Mouse (Mus musculus): ENCODE measurements around the gene Gpr161.
"Not testable (repeated sequence)": the region's sequence is repeated elsewhere in the genome, so short reads cannot be mapped to it uniquely, and the experiment has no call there.

Gene Gpr161

DNA sequence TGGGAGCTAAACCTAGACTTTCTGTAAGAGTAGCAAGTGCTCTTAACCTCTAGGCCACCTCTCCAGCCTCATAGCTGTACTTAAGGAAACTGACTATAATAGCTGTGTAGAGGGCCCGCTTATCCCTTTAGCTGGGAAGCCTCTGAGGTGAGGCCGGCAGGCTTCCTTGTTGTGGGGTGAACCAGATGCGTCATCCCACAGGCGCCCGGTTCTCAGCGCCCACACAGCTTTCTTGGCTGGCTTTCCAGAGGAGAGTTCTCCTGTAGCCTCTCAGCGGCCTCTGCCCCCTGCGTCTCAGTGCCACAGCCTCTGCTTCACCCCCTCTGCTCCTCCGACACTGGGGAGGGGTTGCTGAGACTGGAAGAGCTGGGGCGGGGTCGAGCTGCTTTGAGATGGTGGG lies 20.8 kb downstream of the Gpr161 start:
- DNase-seq (ENCODE audit: low spot score in 2 of 2): no peak

DNA sequence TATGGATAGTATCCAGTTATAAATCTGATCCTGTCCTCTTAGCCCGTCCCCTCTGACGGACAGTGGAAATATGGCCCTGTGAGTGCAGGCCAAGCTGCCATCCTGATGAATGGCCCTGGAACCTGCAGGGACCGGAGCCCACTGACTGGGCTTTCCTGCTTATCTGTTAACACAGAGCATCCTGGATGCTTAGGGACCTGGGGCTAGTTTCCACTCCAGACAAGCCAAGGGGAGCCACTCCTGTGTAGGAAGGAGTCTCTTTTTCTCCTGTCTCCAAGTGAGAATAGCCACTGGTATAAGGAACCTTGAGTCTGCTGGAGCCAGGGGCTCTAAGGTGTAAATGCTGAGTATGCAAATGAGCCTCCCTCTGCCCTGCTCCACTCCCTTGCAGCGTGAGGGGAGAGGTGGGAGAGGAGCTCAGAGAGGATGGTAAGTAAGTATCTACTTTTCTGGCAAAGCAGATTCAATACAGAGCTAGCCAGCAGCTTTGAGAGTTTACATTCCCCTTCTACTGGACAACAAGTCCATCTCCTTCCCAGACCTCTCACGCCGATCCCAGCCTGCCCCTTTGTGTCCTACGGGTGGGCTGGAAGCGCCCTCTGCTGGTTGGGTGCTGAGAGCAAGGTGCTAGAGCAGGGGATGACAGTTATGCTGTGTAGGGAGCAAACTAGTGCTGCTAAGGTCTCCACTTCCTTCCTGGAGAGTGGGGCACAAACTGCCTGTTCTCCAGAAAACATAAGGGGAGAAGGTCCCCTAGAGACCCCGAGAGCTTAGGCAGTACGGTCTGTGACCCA lies 24.7 kb downstream of the Gpr161 start:
- DNase-seq (ENCODE audit: low spot score in 2 of 2): peak; percentile 60 to 87

DNA sequence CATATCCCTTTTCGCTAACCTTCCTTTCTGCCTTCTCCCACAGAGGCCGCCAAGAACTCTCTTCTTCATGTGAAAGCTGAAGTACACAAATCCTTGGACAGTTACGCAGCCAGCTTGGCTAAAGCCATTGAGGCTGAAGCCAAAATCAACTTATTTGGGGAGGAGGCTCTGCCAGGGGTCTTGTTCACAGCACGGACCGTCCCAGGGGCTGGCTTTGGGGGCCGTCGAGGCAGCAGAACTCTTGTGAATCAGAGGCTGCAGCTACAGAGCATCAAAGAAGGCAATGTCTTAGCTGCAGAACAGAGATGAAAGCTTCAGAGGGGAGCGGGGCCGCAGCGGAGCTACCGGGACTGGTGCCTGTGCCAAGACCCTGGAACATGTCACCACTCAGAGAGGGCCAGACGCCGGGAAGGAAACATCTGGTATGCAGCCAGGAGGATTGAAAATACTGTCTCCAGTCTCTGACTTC lies 25.8 kb downstream of the Gpr161 start:
- no peak for DNase-seq (ENCODE audit: low spot score in 2 of 2)

DNA sequence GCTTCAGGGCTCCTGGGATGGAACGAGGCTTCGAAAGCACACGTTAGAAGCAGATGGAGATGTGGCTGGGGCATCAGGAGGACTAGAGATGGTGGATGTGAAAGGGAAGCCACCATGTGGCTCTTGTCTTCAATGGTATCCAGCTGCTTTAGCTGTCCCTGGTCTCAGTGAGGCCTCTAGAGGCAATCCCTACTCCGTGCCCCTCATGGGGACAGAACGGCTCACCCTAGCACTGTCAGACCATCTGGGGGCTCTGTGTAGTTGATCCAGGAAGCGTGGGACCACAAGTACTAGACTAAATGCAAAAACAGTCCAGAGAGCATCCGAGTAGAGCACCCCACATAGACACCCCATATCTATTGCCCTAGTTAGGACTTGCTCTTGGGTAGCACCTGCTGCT lies 26.3 kb downstream of the Gpr161 start:
- no peak for DNase-seq (ENCODE audit: low spot score in 2 of 2)

DNA sequence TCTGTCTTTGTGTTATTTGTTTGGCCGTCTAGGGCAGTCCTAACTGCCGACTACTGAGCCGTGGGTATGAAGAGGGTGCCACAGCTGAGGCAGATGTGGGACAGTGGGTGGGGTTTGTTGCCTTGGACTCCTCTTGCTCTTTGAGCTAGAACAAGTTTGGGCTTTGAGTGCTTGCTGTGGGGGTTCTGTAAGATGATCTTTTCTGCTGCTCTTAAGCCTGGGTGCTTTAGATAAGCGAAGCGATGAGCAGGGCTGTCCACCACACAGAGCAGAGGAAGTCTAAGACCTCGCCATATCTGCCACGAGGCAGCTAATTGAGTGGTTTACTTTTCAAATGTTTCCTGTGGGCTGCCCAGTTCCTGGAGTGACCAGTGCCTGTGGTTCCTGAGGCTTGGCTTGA lies 27.3 kb downstream of the Gpr161 start:
- DNase-seq (ENCODE audit: low spot score in 2 of 2): peak in 1 of 2 experiments; percentile 28

DNA sequence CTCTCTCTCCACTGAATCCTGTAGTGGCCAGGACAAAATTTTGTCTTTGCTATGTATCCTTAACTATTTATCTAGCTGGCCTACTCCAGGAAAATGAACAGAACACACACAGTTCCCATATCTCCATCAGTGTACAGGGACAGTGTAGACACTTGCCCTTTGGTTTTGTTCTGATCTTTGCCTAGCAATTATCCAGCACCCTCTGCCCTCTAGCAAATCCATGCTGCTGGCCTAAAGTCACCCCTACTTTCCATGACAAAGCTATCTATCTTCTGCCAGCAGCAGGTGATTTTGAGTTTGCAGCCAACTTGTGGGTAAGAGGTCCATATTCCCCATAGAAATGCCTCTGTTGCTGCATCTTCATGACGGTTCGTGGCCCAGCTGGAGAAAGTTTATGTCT lies 31.8 kb downstream of the Gpr161 start:
- DNase-seq (ENCODE audit: low spot score in 2 of 2): no peak

DNA sequence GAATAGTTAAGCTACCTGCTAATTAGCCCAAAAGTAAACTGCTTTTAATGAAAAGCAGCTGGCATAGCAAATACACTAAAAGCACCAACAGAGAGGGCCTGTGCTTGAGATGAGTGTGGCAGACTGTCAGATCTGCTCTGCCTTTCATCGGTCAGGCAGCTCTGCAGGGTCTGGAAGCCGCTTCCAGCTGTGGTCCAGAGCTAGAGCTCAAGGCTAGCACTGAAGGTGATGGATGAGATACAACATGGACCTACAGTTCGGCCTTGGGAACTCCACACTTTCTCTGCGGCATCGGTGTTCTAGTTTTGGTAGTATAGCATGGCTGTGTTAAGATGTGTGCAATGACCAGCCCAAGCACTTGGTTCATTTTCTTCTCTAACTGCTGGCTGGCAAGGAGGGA lies 32.2 kb downstream of the Gpr161 start:
- no peak for DNase-seq (ENCODE audit: low spot score in 2 of 2)

DNA sequence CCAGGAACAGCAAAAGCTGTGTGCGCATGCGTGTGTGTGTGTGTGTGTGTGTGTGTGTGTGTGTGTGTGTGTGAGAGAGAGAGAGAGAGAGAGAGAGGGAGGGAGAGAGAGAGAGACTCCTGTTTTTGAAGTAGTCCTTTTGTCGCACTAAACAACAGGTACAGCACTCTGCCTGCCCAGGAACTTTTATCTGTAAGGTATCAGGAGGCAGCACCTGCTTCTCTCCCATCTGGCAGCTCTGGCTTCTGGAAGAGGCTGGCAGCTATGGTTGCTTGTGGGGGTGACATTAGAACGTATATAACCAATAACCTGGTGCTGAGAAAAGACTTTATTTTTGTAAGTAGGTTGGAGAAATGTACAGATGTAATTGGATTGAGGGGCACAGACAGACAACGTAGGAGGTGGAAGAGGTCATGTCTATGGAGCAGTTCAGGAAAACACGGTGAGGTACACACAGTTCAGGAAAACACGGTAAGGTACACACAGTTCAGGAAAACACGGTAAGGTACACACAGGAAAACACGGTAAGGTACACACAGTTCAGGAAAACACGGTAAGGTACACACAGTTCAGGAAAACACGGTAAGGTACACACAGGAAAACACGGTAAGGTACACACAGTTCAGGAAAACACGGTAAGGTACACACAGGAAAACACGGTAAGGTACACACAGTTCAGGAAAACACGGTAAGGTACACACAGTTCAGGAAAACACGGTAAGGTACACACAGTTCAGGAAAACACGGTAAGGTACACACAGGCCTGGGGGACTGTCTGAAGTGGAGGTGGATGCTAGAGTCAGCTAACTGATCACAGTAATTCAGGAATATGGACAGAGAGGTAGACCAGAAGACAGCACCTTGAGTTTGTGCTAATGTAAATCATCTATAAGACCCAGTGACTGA lies 33.0 kb downstream of the Gpr161 start:
- DNase-seq (ENCODE audit: low spot score in 2 of 2): not testable (repeated sequence)

DNA sequence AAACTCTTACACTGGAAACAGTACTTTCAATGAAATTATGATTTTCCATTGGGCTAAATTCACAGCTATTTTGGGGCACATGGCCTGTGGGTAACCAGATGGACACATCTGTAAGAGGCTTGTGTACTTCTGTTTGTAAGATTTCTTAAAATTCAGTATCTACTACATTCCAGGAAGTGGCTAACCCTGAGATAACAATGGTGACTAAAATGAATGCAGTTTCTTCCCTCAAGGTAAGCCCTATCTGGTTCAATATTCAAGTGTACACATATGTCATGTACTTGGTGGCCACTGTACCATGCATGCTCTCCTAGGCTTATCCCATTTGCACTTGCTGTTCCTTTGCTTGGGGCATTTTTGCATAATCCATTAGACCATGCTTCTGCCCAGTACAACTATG lies 35.3 kb downstream of the Gpr161 start:
- DNase-seq (ENCODE audit: low spot score in 2 of 2): no peak

DNA sequence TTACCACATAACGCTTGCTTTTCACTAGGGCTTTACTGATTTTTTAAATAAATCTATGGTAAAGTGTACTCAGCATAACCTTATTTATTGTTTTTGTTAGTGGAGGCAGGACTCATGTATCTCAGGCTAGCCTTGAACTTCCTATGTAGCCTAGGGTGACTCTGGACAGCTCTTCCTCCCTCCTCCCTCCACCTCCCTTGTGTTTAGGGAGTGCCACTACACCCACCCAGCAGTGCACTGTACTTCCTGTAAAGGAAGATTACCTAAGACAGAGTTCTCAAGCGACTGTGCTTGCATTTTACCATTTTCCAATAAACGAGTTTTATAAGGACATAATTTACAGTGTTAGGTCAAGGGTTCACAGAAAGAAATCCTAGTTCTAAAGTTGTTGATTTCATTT lies 37.2 kb downstream of the Gpr161 start:
- no peak for DNase-seq (ENCODE audit: low spot score in 2 of 2)

DNA sequence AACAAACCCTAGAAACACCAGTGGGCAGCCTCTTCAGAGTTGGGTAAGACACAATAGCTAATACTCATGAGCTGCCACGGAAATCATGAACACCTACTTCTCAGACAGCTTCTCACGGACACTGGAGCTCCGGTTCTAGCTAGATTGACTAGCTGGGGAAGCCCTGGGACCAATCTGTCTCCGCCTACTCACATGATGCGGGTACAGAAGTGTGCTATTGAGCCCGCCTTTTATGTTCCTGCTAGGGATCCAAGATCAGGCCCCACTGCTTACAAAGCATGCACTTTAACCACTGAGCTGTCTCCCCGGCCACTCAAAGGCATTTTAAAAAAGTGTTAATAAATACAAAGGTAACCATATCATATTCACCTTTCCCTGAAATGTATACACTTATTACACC lies 46.5 kb downstream of the Gpr161 start:
- no peak for DNase-seq (ENCODE audit: low spot score in 2 of 2)

DNA sequence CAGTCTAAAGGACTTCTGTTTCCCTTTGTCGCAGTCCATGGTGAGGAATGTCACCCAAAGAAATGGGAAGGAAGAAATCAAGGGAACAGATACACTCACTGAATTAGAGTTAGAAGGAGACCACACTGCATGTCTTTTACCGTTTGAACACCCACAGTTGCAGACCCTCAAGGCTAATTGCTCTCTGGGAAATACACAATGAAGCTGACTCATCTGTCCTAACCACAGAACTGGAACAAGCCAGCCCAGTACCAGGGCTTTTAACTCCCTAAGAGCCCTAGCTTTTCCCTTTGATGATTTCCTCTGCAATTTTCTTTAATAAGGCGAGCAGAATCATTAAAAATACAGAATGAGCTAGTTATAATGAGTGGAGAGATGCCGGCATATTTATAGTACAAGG lies 48.9 kb downstream of the Gpr161 start:
- no peak for DNase-seq (ENCODE audit: low spot score in 2 of 2)

DNA sequence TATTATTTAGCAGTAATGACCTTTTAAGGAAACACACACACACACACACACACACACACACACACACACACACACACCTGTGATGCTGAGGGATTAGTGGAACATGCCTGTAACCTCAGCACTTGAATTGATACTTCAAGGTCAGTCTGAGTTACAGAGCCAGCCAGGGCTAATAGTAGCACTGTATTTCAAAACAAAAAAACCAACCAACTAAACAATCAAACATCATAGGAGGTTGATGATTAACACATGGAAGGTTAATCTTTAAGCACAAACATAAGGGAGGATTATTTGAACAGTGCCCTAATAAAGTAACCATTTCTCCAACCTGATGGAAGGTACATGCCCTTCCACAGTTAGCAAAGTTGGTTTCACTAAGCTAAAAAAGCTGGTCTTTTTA lies 53.0 kb downstream of the Gpr161 start:
- DNase-seq (ENCODE audit: low spot score in 2 of 2): no peak

DNA sequence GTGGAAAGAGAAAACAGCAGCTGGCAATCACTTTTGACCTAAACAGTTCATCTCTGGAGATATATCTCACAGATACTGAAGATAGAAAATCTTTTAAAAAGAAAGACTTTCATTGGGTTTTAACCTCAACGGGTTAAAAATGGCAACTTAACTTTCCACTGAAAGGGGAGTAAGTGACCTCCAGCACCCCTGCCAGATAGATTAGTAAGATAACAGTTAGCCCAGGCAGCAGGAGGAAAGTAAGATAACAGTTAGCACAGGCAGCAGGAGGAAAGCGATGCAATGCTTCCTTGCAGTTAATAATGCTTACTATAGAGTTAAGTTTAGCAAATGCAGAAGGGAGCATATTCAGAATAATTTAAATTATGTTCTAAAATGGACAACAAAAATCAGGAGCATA lies 60.8 kb downstream of the Gpr161 start:
- no peak for DNase-seq (ENCODE audit: low spot score in 2 of 2)

DNA sequence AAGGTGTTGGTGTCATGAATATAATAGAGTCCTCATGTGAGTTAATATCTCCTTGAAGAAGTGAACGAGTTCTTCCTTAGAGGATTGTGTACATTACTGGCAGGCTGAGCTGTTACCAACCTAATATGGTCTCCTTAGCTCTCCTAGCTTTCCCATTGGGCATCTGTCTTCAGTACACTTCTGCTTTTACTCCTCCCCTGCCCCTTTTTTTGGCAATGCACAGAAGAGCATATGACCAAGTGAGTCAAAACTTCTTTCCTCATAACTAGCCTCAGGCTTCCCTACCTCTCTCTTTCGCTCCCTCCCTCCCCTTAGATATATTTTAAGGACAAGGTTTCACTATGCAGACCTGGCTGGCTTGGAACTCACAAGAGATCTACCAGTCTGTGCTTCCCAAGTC lies 67.7 kb downstream of the Gpr161 start:
- no peak for DNase-seq (ENCODE audit: low spot score in 2 of 2)

DNA sequence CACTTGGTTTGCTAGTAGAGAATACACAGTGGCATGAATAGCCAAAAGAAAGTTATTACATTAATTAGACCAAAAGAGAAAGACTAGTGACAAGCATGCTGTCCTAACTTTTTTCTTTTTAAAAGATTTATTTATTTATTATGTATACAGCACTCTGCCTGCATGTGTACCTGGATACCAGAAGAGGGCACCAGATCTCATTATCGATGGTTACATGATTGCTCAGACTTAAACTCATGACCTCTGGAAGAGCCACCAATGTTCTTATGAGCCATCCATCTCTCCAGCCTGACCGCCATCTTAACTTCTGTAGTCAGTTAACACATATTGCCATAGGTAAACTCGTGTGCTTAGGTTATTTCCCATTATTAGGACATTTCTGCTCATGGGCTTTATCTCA lies 69.5 kb downstream of the Gpr161 start:
- no peak for DNase-seq (ENCODE audit: low spot score in 2 of 2)

DNA sequence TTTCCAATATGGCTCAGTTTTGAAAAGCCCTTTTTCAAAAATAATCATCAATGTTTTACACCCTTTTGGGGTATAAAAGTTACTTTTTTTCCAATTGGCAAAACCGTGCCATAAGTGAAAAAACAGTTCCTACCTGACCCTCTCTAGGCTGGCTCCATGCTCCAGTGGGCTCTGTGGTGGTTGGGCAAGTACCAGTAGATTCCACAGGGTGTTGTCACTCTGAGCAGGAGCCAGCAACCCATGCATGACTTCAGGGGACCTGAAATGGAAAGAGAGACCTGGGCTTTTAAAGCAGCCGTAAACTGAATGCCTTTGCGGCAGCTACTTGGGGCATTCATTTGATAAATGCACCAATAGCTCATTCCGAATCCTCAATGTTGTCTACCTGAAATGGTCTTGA lies 75.4 kb downstream of the Gpr161 start:
- no peak for DNase-seq (ENCODE audit: low spot score in 2 of 2)

DNA sequence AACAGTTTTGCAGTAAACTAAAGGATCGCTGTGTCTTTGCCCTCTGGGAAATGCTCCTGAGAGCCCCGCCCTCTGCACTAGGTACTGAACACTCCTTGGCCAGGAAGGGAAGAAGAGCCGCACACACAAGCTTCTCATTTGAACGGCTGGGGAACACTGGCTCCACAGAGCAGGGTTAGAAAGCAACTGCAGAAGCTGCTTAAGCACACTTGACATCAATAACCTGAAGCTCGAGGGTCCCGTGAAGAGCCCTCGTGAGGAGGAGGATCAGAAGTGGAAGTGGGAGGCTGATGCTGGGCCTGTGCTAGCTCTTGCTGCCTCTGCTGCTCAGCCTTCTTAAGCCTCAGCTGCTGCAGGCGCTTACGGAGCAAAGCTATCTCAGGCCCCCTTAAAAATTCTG lies 78.2 kb downstream of the Gpr161 start:
- no peak for DNase-seq (ENCODE audit: low spot score in 2 of 2)
